Mouse (Mus musculus): ENCODE results near the gene Hdgfl2.

Gene Hdgfl2

DNA sequence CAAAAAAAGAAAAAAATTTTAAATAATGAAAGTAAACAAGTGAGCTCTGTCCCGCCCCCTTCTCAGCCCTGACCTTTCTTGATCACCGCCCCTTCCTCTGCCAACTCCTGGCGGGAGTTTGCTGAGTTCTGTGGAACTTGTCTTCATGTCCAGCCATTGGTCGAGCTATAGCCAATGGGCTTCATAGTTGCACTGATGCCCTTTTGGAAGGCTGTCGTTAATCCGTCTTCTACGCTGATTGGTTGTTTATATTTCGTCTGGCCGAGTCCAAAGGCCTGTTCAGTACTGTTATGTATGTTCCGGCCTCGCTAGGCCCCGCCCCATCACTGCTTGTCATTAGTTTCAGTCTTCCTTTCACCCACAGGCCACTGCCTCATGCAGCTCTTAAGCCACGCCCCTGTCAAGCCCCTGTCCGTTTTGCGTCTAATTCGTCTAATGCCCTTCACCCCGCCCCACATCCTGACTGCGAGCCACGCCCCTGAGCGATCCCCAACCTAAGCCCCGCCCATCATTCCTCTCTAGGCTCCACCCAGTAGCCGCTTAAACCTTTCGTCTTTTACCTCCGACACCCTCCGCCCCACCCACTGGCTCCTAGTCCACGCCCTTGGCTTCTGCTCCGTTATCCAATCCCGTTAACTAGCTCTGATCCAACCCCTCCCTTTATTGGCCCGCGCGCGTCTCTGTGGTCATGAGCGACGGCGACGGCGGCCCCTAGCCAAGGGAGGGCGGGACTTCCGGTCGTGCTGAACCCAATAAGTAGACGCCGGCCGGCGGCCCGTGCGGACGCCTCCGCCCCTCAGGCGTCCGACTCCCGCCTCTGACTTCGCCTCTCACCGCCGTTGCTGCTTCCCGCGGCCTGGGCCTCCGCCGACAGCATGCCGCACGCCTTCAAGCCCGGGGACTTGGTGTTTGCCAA, at the start of gene Hdgfl2:
Gene Hdgfl2, plus strand, starts transcription at position 755 of the 916 bp plus-strand sequence.
- DNase-seq (ENCODE audit: low spot score): peak; percentile 100

DNA sequence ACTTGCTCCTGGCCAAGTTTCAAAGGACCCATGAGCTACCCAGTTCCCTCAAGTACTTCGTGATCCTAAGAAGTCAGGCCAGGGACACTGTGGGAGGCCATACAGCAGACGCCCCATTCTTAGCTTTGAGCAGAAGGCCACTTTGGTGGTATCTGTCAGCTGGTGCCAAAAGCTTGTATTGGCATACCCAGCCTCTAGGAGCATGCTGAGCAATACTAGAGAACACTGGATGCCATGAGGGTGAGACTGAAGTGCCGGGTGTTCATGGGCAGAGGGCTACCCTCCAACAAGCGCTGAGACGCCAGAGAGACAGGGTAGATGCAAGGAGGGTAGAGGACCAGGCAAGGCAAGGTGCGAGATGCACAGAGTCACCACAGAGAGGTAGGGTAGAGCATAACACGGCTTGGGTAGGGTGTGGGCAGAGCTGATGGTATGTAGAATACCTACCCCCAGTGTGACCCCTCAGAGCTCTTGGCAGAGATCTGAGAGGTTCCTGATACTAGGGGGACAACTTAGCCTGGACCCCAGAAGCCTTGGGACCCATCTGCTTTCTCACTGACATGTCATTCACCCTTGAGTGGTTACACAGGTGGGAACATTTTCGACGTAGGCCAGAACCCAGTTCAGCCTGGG, 49.1 kb upstream of the Hdgfl2 start:
- DNase-seq (ENCODE audit: low spot score): no peak

DNA sequence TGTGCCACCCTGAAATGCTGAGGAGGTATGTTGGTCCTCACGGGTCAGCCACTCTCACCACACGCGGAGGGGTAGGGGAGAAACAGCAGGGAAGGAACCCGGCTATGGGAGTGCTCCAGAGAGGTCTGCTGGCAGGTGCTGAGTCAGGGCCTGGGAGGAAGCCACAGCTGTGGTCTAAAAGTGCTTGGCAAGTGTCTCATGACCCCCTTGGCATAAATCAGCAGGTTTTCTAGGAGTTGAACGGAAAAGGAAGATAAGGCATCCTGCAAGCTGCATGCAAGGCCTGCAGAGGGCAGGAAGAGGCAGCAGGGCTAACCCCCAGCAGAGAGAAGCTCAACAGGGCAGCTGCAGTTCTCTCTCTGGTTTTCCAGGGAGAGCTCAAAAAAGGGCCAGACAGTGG, 48.5 kb upstream of the Hdgfl2 start:
- no peak for DNase-seq (ENCODE audit: low spot score)

DNA sequence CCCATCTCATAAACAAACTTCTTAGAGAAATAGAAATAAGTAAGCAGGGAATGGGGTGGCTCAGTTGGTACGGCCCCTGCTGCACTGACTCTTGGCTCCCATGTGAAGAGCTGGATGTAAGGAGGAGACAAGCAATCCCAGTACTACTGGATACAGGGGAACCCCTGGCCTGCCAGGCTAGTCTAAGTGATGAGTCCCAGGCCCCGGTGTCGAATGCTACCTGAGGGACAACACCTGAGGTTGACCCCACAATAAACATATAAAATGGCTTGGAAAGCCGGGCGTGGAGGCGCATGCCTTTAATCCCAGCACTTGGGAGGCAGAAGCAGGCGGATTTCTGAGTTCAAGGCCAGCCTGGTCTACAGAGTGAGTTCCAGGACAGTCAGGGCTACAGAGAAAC, 48.0 kb upstream of the Hdgfl2 start:
- no peak for DNase-seq (ENCODE audit: low spot score)

DNA sequence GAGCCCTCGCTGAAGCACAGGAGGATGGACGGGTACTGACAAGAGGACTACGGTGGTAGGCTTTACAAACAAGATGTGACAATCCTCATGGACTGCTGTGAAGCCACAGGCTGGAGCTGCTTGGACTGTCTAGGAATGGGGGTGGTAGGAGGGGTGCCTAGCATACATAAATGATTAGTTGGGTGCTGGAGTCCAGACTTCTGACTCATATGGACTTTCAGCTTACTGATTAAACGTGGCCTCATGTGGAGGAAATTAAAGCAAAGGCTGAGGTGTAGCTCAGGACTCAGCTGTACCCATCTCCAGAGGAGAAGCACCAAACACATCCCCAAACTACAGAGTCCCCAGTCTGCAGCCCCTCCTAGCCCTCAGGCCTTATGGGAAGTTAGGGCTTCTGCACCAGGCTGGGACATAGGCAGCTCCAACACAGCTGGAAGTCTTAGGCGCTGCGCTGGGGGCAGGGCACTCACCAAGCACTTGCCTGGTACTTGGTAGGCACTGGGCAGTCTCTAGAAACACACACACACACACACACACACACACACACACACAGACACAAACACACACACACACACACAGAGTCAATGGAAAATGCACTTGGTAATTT, 47.2 kb upstream of the Hdgfl2 start:
- DNase-seq (ENCODE audit: low spot score): no peak

DNA sequence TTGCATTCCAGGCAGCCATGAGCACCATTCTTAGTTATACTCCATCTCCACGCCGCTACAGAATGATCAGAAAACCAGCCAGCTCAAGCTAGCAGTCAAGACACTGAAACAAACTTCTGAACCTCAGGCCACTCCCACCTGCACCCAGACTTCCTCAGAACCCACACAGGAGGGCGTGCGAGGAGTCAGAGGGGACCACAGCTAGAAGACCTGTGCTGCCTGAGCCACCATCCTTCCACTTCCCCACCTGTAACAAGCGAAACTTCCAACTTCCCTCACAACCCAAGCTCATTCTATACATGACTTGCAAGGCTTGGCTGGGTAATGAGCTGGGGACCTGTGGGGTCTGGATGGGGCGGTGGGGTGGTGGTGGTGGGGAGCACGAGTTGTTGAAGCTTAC, 46.6 kb upstream of the Hdgfl2 start:
- no peak for DNase-seq (ENCODE audit: low spot score)

DNA sequence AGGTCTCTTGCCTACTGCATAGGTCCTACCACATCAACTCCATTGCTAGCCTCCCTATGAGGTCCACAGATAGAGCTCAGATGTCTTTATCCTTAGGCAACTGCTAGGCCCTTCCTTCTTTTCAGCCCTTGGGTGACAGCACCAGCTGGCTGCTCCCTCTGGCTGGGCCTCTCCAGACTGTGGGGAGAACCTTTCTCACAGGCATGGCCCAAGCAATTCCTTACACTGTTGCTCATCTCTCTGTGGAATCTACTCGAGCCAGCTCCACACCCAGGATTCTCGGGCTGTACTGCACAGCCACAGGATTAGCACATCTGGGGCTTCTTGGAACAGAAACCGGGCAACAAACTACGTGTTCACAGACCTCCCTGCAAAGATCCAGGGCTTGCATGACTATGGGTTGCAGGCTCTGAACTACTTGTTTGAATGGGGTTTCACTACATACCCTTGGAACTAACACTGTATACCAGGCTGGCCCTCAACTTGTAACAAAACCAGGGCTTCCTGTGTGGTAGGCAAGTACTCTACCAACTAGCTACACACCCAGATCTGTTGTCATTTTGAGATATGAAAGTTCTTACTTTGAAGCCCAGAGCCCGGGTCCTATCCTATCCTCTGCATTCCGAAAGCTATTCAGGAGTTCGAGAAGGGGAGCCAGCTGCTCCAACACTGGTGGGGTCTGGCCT, 45.3 kb upstream of the Hdgfl2 start:
- no peak for DNase-seq (ENCODE audit: low spot score)

DNA sequence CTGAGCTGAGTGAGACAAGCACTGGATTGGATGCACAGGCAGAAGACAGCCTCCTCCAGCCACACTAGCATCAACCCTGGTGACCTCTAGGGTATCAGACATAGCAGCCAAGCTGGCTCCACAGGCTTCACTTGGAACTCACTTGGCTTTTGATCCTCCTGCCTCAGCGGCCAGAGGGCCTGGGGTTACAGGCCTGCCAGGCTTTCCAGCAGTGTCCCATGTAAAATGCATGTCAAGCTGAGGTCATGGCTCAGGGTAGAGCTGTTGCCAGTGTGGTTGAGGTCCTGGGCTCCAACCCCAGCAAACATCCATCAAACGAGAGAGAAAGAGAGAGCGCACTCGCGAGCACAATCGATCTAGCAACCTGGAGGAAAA, 44.7 kb upstream of the Hdgfl2 start:
- no peak for DNase-seq (ENCODE audit: low spot score)

DNA sequence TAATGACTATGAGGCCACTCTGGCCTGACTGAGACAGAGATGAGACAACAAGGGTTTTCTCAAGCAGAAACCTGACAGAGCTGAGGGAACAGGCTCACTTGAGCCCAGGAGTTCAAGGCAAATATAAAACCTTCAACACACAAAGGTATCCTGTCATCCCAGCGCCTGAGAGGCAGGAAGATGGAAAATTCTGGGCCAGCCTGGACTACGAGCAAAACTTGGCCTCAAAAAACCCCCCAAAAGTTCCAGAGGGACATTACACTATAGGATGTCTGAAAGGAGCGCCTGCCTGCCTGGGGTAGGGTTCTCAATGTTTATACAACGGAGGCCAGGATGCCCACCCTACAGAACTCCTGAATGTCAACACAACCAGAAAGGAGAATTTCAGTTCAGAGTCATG, 44.2 kb upstream of the Hdgfl2 start:
- no peak for DNase-seq (ENCODE audit: low spot score)

DNA sequence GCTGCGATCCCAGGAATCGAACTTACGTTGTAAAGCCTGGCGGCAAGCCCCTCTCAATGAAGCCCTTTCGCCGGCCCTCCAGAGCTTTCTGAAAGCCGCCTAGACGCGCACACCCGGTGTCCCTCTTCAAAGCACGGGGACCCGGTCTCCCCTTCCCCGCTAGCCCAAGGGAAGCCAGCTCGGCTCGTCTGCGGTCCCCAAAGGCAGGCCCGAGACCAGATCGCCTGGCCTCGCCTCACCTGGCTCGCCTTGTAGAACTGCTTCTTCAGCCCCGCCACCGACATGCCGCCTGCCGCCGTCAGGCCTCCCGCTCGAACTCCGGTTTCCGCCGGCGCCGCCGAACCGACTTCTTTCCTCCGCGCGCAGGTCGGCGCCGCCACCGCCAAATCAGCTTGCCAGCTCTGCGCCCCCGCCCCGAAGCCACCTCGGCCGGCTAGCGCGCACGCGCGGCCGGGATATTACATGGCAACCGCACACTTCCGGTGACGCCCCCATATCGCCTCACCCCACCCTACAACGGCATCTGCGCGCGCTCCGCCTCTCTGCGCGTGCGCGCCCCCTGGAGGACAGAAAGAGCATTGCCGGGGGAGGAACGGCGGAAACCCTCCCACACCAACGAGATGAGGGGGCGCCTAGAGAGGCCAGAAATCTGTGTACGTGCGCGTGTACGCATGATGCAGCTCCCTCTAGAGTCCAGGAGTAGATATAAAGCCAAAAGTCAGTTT, 43.1 kb upstream of the Hdgfl2 start, which contains the start of gene Sh3gl1:
Gene Sh3gl1, minus strand, starts transcription at position 460 of the 725 bp plus-strand sequence.
- DNase-seq (ENCODE audit: low spot score): peak; percentile 99

DNA sequence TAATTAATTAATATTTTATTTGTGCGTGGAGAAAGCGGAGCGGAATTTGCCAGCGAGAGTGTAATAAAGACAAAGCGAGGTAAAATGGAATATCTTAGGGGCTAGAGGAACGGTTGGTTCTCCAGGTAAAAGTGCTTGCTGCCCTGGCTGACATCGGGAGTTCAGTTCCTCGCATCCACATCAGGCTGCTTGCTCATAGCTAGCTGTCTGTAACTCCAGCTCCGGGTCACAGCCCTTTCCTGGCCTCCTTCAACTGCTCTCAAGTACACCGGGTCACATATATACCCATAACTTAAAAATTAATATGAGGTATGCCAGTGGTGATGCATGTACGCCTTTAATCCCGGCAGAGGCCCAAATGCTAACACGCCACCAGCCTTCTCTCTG, 42.5 kb upstream of the Hdgfl2 start:
- DNase-seq (ENCODE audit: low spot score): no peak

DNA sequence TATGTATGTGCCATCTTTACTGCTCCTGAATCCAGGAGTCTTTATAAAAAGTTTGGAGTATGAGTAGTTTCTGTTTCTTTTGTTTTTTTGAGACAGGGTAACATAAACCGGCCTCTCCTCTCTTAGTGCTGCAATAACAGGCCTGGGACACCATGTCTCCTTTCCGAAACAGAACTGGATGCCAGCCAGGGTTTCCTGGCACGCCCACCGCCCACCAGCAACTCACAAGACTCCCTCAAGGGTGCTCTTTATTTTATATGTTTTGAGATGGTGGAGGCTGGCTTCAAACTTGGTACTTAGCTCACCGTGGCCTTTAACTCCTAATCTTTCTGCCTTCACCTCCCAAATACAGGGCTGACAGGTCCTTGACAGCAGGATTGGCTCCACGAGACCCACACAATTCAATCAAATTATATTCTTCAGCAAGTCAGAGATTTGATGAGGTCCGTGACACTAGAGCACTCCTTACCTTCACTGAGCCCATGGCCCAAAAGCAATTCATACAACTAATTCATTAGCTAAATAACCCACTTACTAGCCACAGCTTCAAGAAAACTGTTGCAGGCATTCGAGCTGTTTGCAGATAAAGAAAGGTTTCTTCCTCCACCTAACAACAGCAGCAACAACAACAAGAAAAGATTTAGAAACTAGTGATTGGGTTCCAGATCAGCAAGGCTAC, 40.7 kb upstream of the Hdgfl2 start:
- no peak for DNase-seq (ENCODE audit: low spot score)

DNA sequence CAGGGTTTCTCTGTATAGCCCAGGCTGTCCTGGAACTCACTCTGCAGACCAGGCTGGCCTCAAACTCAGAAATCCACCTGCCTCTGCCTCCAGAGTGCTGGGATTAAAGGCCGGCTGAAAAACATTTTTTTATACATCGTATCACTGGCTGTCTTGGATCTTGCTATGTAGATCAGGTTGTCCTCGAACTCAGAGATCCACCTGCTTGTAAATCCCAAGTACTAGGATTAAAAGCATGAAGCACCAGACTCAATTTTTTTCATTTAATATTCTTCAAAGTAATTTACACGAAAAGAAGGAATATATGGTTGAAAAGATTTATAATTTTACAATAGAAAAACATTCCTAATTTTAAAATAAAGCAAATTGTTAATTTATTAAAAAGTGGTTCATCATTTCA, 40.1 kb upstream of the Hdgfl2 start:
- DNase-seq (ENCODE audit: low spot score): no peak

DNA sequence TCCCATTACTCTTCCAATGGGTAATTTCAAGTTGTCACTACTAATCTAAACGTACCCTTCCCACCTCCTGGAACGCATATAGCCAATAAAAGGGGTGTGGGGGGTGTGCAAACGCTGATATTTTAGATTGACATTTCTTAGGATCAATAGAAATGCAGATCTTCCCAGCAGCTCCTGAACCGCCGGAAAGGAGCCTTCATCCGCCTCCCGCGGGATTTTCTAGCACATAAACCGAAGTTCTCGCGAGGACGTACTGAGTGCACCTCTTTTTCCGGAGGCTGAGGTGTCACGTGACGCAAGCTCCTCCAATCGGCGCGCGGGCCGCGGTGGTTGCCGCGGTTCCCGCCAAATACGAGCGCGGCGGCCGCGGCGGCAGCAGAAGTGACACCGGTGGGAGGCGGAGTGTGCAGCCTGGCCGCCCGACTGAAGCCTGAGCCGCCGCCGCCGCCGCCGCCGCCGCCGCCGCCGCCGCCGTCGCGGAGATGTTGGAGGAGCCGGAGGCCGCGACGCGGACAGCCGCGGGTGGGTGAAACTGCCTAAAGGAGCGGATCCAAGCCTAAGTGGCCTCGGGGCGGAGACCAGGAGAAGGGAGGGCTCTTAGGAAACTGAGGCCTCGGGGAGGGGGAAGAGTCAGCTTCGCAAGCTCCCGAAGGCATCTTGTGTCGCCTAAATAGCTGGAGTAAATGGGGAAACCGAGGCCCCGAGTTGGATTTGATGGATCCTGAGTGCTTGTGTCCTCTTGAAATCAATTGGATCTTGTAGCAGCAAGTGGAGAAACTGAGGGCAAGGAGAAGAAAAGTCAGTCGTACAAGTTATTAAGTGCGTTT, 39.2 kb upstream of the Hdgfl2 start, which contains the start of gene Chaf1a:
Gene Chaf1a, plus strand, starts transcription at position 410 of the 827 bp plus-strand sequence.
- DNase-seq (ENCODE audit: low spot score): peak; percentile 99

DNA sequence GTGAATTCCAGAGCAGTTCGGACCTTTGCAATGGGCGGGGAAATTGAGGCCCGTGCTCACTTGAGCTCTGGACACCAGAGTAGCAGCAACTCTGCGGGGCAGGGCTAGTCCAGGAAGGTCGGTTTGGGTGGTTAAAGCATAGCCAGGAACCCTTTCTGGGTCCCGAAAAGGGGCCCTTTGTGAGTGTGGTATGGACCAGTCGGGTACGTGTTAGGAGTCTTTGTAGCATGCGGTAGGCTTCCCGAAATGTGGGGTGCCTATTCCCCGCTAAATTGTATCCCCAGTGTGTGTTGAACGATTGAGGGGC, 38.6 kb upstream of the Hdgfl2 start:
- no peak for DNase-seq (ENCODE audit: low spot score)

DNA sequence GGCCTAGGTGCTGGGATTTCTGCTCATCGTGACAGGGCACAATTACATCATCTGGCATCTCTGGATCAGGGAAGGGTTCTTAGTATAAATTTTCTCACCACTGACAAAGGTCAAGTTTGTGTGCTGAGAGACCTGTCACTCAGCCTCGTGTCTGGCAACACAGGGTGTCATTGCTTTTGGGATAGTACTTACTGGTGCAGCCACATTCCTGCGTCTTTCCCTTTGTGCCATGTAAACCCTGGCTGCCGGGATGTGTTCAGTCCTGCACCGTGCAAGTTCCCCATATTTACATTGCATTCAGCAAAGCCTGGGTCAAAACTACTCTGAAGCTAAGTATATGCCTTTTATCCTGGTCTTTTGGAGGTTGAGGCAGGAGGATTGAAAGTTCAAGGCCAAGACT, 28.1 kb upstream of the Hdgfl2 start:
- no peak for DNase-seq (ENCODE audit: low spot score)

DNA sequence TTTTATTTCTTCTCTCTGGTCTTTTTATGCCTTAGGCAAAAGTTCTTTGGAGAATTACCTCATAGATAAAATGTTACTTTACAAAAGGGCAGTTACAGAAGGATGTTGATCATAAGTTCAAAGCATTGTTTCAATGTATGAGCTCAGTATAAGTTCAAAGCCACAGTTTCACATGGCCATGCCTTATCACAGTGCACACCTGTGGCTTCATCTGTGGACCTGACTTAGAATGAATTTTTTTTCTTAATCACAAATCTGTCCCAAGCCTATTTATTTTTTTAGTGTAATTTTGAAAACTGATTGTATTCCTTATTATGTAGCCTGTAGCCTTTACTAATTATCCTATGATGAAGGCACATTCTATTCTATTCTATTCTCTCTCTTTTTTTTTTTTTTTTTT, 24.5 kb upstream of the Hdgfl2 start:
- no peak for DNase-seq (ENCODE audit: low spot score)

DNA sequence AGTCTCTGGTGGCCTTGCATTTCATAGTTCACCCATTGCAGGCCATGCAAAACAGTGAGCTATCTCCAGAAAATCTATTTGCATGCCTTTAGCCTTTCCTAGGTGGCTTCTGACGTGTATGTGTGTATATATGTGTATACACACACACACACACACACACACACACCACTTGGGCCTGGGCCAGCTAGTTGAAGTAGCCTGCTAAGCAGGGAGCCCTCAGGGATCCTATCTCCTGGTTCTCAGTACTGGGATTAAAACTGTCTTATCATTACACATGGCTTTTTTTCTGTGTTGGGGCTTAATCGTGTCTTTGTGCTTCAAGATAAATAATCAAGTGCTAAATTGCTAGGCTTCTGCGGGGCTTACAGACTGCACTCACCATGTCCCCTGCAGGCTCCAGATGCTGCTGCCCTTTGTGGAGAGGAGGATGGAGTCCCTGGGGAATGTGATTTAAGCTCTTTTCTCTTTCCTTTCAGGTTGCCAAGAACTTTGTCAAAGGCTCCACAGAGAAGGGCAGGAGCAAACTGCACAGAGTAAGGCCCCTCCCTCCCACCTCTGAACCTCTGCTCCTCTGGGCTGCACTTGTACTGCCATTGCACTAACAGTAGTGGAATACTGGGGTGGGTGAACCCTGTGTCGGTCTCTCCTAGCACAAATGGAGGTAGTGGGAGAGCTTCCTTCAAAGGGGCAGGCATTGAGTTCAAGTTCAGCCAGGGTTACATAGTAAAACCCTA, 23.3 kb upstream of the Hdgfl2 start:
- no peak for DNase-seq (ENCODE audit: low spot score)

DNA sequence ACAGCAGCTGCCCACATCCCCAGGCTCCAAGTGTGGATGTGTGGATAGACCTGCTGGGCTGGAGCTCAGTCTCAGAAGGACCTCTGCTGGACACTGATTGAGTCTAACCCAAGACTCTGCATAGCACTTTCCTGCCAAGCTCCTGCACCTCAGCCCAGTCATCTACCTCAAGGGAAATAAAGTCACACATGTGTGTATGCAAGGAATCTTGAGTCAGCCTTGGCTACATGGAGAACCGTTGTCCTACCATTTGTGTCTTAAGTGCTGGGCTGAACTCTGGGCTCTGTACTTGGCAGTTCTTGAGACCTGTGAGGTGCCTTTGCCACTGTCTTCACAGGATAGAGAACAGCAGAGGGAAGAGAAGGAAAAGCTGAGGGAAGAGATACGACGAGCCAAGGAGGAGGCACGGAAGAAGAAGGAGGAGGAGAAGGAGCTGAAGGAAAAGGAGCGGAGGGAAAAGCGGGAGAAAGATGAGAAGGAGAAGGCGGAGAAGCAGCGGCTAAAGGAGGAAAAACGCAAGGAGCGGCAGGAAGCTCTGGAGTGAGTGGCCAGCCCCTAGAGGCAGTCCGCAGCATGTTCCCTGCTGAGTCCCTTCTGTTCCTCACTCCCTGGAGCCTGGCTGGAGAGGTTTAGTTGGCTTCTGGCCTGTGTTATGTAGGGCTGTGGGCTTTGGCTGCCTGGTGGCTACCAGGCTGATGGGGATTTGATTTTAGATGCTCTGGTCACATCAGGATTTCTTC, 21.9 kb upstream of the Hdgfl2 start:
- DNase-seq (ENCODE audit: low spot score): no peak

All from adipocyte (in vitro differentiated cells).